Mouse (Mus musculus): Measurements from ENCODE around the gene Upk3a. TPM values are rescaled to one million over a fixed set of nuclear protein-coding genes. Genes with fewer than 3 reads are reported as not detected.
"Not testable (repeated sequence)": the region's sequence is repeated elsewhere in the genome, so short reads cannot be mapped to it uniquely, and the experiment has no call there.

Gene Upk3a
- polyA plus RNA-seq, 1 experiment from 2014 or later, result not detected

- CTCF ChIA-PET, result interaction anchor here (1.9 to 4.4 kb wide), 4 partner anchors 45 to 240 kb away, joined by 6 to 15 read pairs (median 11); no protein-coding TSS in a partner anchor
- DNase-seq (ENCODE audit: low read depth, low spot score), result no peak
- in situ Hi-C loops (cut with MboI; ENCODE audit: low pct_unique_long_range_greater_than_20kb), result loop anchor here (5.0 kb wide), 3 partner anchors 41 to 241 kb away; no protein-coding TSS in a partner anchor
Measured at GRCm38 (mm10) chr15:84997768-84998454, 19.0 kb upstream of the Upk3a start.

GRCm38 (mm10) chr15:84999911-85000310 is 17.0 kb upstream of the Upk3a start:
- POLR2A ChIA-PET, result no interaction called here
- CTCF ChIA-PET, result interaction anchor here (1.1 to 2.2 kb wide), 4 partner anchors 43 to 71 kb away, joined by 3 to 7 read pairs (median 4); no protein-coding TSS in a partner anchor
- DNase-seq (ENCODE audit: low read depth, low spot score) (no peak), ATAC-seq (no peak)
- no peaks in the 10 kb centered on the region for H3K27me3 ChIP-seq
- no peak for TF ChIP-seq CTCF (IDR thresholded peaks at IDR 0.05)
- in situ Hi-C loops (cut with MboI; ENCODE audit: low pct_unique_long_range_greater_than_20kb), result loop anchor here (5.0 kb wide), 5 partner anchors 42 to 243 kb away; no protein-coding TSS in a partner anchor

More at GRCm38 (mm10) chr15:84997768-84998454, 19.0 kb upstream of the Upk3a start:
- H3K27me3 ChIP-seq, result no peaks in the 10 kb centered on the region
- POLR2A ChIA-PET, result interaction anchor here (0.8 to 1.2 kb wide), 3 partner anchors 9 to 198 kb away, joined by 3 to 4 read pairs (median 3); partner anchors contain the start of gene 5031439G07Rik
- no peak for ATAC-seq
- TF ChIP-seq CTCF (IDR thresholded peaks at IDR 0.05), result no peak

GRCm38 (mm10) chr15:85000984-85001982 is 15.7 kb upstream of the Upk3a start:
- peak; percentile 91 for ATAC-seq
- peak; percentile 99 for TF ChIP-seq CTCF (IDR thresholded peaks at IDR 0.05)
- H3K27me3 ChIP-seq, result no peaks in the 10 kb centered on the region
- in situ Hi-C loops (cut with MboI; ENCODE audit: low pct_unique_long_range_greater_than_20kb), result loop anchor here (5.0 kb wide), 2 partner anchors 41 to 71 kb away; no protein-coding TSS in a partner anchor
- CTCF ChIA-PET, result interaction anchor here (0.8 to 2.2 kb wide), 8 partner anchors 35 to 248 kb away, joined by 3 to 7 read pairs (median 3); no protein-coding TSS in a partner anchor
- no peak for DNase-seq (ENCODE audit: low read depth, low spot score)
- POLR2A ChIA-PET, result no interaction called here

- ChIA-PET POLR2A (no interaction called here), CTCF (no interaction called here)
- no peak for ATAC-seq
- H3K27me3 ChIP-seq, result no peaks in the 10 kb centered on the region
- in situ Hi-C loops (cut with MboI; ENCODE audit: low pct_unique_long_range_greater_than_20kb), result no loop called here
- no peak for DNase-seq (ENCODE audit: low read depth, low spot score)
- no peak for TF ChIP-seq CTCF (IDR thresholded peaks at IDR 0.05)
Measured at GRCm38 (mm10) chr15:85009666-85010065, 7.3 kb upstream of the Upk3a start.

- no peak for DNase-seq (ENCODE audit: low read depth, low spot score)
- in situ Hi-C loops (cut with MboI; ENCODE audit: low pct_unique_long_range_greater_than_20kb), result no loop called here
- H3K27me3 ChIP-seq, result no peaks in the 10 kb centered on the region
- CTCF ChIA-PET, result no interaction called here
- ATAC-seq, result peak; percentile 23
- POLR2A ChIA-PET, result no interaction called here
- no peak for TF ChIP-seq CTCF (IDR thresholded peaks at IDR 0.05)
Measured at GRCm38 (mm10) chr15:85011895-85012661, 4.9 kb upstream of the Upk3a start.

- in situ Hi-C loops (cut with MboI; ENCODE audit: low pct_unique_long_range_greater_than_20kb), result no loop called here
- DNase-seq (ENCODE audit: low read depth, low spot score) (no peak), ATAC-seq (peak; percentile 49)
- TF ChIP-seq CTCF (IDR thresholded peaks at IDR 0.05), result no peak
- CTCF ChIA-PET, result interaction anchor here (1.2 kb wide), 1 partner anchor 30 kb away, joined by 3 read pairs; no protein-coding TSS in a partner anchor
- POLR2A ChIA-PET, result no interaction called here
- H3K27me3 ChIP-seq, result no peaks in the 10 kb centered on the region
Measured at GRCm38 (mm10) chr15:85012662-85013054, 4.3 kb upstream of the Upk3a start.

- ATAC-seq, result no peak
- POLR2A ChIA-PET, result no interaction called here
- DNase-seq (ENCODE audit: low read depth, low spot score), result no peak
Measured at GRCm38 (mm10) chr15:85015771-85016170, 1.2 kb upstream of the Upk3a start.

GRCm38 (mm10) chr15:85022211-85022610 is 5.3 kb downstream of the Upk3a start:
- in situ Hi-C loops (cut with MboI; ENCODE audit: low pct_unique_long_range_greater_than_20kb), result no loop called here
- no peak for TF ChIP-seq CTCF (IDR thresholded peaks at IDR 0.05)
- no peaks in the 10 kb centered on the region for H3K27me3 ChIP-seq
- ChIA-PET CTCF (interaction anchor here (1.6 kb wide), 1 partner anchor 13 kb away, joined by 5 read pairs; no protein-coding TSS in a partner anchor), POLR2A (interaction anchor here (1.2 kb wide), 1 partner anchor 14 kb away, joined by 3 read pairs; no protein-coding TSS in a partner anchor)
- DNase-seq (ENCODE audit: low read depth, low spot score) (no peak), ATAC-seq (no peak)

More at GRCm38 (mm10) chr15:85015771-85016170, 1.2 kb upstream of the Upk3a start:
- no peak for TF ChIP-seq CTCF (IDR thresholded peaks at IDR 0.05)
- in situ Hi-C loops (cut with MboI; ENCODE audit: low pct_unique_long_range_greater_than_20kb), result no loop called here
- no peaks in the 10 kb centered on the region for H3K27me3 ChIP-seq
- CTCF ChIA-PET, result interaction anchor here (0.7 kb wide), 1 partner anchor 14 kb away, joined by 3 read pairs; no protein-coding TSS in a partner anchor

GRCm38 (mm10) chr15:85026197-85026596 is 9.3 kb downstream of the Upk3a start:
- no peaks in the 10 kb centered on the region for H3K27me3 ChIP-seq
- CTCF ChIA-PET, result no interaction called here
- TF ChIP-seq CTCF (IDR thresholded peaks at IDR 0.05), result no peak
- ATAC-seq, result no peak
- no peak for DNase-seq (ENCODE audit: low read depth, low spot score)
- in situ Hi-C loops (cut with MboI; ENCODE audit: low pct_unique_long_range_greater_than_20kb), result no loop called here
- POLR2A ChIA-PET, result no interaction called here

GRCm38 (mm10) chr15:85027740-85028139 is 10.8 kb downstream of the Upk3a start:
- POLR2A ChIA-PET, result no interaction called here
- H3K27me3 ChIP-seq, result no peaks in the 10 kb centered on the region
- DNase-seq (ENCODE audit: low read depth, low spot score) (no peak), ATAC-seq (no peak)
- CTCF ChIA-PET, result no interaction called here
- TF ChIP-seq CTCF (IDR thresholded peaks at IDR 0.05), result no peak
- in situ Hi-C loops (cut with MboI; ENCODE audit: low pct_unique_long_range_greater_than_20kb), result no loop called here

GRCm38 (mm10) chr15:85028648-85029047 is 11.7 kb downstream of the Upk3a start, which contains the start of gene Fam118a:
Gene Fam118a, plus strand, starts transcription at chr15:85028948.
- ATAC-seq; POLR2A ChIA-PET; H3K27me3 ChIP-seq; in situ Hi-C loops (cut with MboI; ENCODE audit: low pct_unique_long_range_greater_than_20kb); DNase-seq (ENCODE audit: low read depth, low spot score): not testable (repeated sequence)
- CTCF ChIA-PET, result interaction anchor here (1.0 kb wide), 1 partner anchor 10 kb away, joined by 4 read pairs; no protein-coding TSS in a partner anchor

GRCm38 (mm10) chr15:85030643-85031042 is 13.7 kb downstream of the Upk3a start:
- DNase-seq (ENCODE audit: low read depth, low spot score); POLR2A ChIA-PET; ATAC-seq; in situ Hi-C loops (cut with MboI; ENCODE audit: low pct_unique_long_range_greater_than_20kb); H3K27me3 ChIP-seq: not testable (repeated sequence)
- CTCF ChIA-PET, result interaction anchor here (0.6 kb wide), 1 partner anchor 15 kb away, joined by 3 read pairs; no protein-coding TSS in a partner anchor
